Mouse (Mus musculus): ENCODE measurements at regions not wholly inside any gene's neighbourhood (a gene's known extent, or its start where the extent isn't known, plus 50 kb on each side); places are given as distances from the start of the nearest gene placed in this dataset.

- DNase-seq: no peak
Observed at GRCm38 (mm10) chr5:41206462-41206861, 501.5 kb downstream of the Rab28 start.

GRCm38 (mm10) chr5:41204417-41204816 is 503.5 kb downstream of the Rab28 start:
- DNase-seq: no peak

DNA sequence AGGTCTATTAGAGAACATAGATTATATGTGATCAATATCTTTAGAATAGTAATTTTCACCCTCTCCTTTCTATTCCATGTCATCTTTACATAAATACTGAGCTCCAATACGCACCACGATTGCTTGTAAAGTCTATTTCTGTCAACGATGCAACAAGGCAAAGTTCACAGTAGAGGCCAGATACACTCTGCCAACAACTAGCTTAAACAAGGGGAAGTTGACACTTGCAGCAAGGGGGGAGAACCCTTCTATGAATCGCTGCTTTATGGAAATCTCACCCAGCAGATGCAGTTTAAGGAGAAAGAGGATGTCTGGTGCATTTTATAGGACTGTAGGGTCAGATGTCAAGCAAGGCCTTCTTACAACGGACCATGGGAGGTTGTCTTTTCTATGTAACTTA is 520.8 kb downstream of the Rab28 start:
- no peak for DNase-seq

DNA sequence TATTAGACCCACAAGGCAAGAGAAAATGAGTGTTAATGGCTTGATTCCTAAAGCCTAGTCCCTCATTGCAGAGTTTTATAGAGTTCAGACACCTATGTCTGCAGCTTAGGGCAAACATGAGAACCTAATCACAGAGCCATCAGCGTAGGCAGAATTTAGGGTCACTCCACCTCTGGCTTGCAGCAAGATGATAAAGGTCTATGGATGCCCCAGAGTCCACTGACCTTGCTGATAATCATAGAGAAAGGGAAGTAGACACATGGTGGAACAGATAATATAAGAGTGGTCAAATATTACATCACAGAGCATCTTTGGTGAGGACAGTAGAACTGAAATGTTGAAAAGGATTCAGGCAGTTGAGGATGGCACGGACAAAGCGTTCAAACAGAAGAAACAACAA is 530.7 kb downstream of the Rab28 start:
- no peak for DNase-seq

GRCm38 (mm10) chr5:41165870-41166626 is 541.9 kb downstream of the Rab28 start:
- DNase-seq: no peak

- no peak for DNase-seq
Observed at GRCm38 (mm10) chr5:41125050-41125449, 582.9 kb downstream of the Rab28 start.

GRCm38 (mm10) chr5:41117658-41118057 is 590.3 kb downstream of the Rab28 start:
- DNase-seq: no peak

GRCm38 (mm10) chr5:41087773-41088172 is 620.2 kb downstream of the Rab28 start:
- DNase-seq: no peak

DNA sequence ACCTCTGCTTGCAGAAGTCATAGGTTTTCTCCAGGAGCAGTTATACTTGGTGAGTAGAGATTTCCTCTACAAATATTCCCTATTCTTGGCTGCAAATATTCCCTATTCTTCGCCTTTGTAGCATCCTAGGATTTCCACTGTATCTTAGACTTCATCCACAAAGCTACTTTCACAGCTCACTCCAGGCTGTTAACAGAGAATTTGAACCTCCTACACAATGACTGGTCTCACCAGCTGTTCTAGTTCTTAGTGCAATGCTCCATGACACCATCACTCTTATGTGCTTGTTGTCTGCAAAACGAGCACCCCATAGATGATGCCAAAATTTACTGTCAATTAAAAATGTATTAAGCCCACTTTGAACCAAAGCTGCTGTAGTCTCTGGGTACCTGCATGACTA is 631.5 kb downstream of the Rab28 start:
- DNase-seq: no peak

GRCm38 (mm10) chr5:41061646-41062045 is 646.3 kb downstream of the Rab28 start:
- DNase-seq: no peak

DNA sequence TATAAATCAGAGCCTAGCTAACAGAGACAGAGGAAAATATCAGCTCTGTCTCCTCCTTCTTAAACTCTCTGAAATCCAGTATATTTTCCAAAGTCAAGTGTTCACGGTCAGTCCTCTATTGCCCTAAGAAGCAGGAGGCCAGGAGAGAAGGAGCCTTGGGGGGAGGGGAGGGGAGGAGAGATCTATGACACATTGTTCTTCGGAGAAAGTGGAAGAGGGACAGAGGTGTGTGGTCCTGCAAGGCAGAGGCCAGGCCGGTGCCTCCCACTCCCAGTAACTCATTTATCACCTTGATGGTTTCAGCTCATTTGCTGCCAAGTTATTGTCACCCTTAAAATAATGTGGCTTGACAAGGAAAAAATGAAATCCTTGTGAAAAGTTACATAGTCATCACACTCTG is 646.7 kb downstream of the Rab28 start:
- DNase-seq: no peak

GRCm38 (mm10) chr5:41058015-41058414 is 649.9 kb downstream of the Rab28 start:
- DNase-seq: no peak

DNA sequence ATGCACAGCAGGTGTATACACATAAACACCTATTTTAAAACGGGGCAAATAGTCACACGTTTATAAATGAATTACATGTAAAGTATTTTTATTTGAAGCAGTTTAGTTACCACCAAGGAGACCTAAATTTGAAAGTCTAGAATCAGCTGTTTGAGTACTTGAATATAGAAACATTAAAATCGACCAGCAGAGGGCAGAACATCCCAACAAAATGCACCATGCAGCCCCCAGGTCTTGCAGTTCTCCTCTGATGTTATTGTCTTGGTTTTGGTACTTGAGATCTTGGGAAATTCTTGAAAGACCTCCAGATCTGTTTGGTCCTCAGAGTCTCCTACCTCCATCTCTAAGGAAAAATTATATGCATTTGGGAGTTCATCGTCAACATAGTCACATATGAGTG is 656.0 kb downstream of the Rab28 start:
- no peak for DNase-seq

GRCm38 (mm10) chr5:41048515-41048914 is 659.4 kb downstream of the Rab28 start:
- DNase-seq: no peak

DNA sequence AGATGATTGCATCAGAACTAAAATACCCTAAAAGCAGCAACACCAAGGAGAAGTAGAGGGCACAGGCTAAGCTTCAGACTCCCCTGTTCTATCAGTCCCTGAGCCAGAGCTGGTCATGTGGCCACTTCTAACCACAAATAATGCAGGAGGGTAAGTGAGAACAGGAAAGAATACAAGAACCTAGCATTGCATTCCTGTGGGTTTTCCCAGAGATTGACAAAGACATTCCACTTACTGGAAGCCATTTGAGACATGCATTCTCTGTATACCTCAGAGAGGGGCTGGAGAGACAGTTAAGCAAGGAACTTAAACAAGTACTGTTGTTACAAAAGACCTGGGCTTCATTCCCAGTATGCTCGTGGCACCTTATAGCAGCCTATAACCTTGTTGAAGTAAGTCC is 662.7 kb downstream of the Rab28 start:
- no peak for DNase-seq

DNA sequence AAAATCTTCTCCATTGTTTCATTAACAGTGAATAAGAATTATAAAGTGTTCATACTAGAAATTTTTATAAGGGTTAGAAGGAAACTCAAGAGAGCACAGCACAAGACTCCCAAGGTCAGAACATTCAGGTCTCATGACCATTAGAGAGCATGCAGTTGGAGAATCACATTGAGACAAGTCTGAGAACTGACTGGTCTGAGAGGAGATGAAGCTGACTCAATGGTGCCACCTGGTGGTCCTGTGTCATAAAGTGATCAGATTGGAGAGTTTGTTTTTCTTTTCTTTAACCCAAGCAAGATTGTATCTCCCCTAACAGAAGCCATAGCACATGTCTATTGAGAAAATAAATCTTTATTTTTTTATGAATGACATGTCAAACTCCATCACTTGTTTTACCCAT is 663.5 kb downstream of the Rab28 start:
- peak; percentile 26 for DNase-seq

DNA sequence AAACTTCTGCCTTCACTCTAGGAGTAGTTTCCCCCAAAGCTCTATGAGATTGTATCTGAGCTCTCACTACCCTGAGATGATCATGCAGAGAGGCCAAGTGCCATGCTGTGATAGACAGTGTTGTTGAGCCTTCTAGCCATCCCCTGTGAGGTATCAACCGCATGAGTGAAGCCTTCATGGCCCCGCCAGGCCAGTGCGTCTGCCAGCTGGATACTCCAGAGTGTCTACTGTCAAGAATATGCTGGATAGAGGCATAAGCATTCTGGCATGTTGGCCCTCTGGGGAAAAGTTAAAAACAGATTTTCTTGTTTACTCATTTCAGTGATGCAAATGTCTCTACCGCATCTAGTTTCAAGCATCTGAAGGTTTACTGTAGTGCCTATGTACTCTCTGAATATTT is 669.2 kb downstream of the Rab28 start:
- DNase-seq: no peak

GRCm38 (mm10) chr5:41006692-41007091 is 701.3 kb downstream of the Rab28 start:
- DNase-seq: no peak

DNA sequence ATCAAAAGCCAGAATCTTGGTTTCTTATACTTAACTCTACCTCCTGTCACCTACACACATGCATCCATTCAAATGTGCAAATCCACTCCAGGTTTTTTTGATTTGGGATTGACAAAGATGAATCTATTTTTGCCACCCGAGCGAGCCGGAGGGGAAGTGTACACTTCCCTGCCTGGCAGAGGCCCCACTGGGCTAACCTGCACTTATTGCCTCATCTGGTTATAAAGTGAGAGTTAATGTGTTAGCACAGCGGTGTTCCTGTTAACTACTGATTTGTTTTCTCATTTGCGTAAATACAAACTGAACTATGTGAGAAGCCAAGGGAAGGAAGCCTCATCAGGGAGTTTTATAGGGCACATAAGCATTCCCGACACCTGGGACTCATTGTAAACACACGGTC is 721.4 kb downstream of the Rab28 start:
- DNase-seq: no peak

- DNase-seq: no peak
Observed at GRCm38 (mm10) chr5:40974892-40975291, 733.1 kb downstream of the Rab28 start.

- DNase-seq: peak; percentile 6
Observed at GRCm38 (mm10) chr5:40952901-40953595, 754.9 kb downstream of the Rab28 start.

DNA sequence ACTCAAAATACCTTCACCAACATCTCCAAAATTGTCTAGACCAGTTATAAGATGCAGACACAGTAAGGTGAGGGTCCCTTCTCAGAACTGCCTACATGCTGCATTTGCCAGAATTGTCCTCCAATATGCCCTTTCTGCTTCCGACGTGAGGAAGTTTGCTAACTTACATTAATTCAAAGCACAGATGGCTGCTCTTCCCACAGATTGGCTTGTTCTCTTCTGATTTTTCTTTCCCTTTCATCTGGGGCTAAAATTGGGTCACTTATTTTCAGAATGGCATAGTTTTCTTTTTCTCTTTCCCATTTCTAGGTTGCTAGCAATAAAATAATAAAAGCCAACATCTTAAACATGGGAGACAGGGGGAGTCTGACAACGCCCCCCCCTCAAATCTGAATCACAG is 778.8 kb downstream of the Rab28 start:
- DNase-seq: no peak

DNA sequence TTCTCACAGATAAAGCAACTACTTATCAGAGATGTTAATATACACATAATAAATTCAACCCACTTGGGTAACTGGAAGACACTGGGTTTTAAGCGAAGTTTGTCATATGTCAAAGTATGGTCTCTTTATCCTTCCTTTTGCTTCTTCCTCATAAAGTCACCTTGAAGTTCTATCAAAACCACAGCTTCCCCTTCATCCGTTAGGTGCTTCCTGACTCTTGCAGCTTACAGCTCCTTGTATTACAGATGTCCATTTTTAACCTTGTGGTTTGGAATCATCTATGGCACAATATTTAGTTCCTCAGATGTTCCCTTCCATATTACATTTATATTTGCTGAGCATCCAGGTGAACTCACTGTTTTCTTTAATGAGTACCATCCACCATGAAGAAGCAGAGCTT is 787.0 kb downstream of the Rab28 start:
- no peak for DNase-seq

GRCm38 (mm10) chr5:40908803-40909202 is 799.2 kb downstream of the Rab28 start:
- no peak for DNase-seq

DNA sequence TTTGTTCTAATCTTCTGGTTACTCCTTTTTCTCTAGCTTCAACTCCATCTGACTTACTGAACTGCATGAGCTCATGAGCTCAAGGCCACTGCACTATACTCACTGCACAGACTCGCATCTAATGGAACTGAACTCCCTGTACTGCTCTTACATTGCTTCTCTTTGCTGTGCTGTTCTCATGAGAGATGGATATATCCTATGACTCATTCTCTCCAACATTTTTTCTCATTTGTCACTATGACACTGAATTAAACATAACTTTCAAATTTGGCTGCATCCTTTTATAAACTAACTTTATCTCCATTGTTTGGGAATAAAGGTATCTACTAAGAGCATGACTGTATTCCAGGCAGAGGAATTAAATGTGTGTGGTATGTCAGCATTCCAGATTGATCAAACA is 806.2 kb downstream of the Rab28 start:
- DNase-seq: no peak

Data from thymus, postnatal 14 days (tissue).